Mouse (Mus musculus) cerebellum, adult 11-12 months (tissue): Measurements from ENCODE around the gene Gramd2.

Source experiments
- DNase-seq: peaks from one replicate; pipeline ENCODE4 v3.0.0; 2022

The Gramd2 gene

GRCm38 (mm10) chr9:59668473-59668872 lies 11.5 kb upstream of the Gramd2 start:
- no peak for DNase-seq

GRCm38 (mm10) chr9:59669172-59669571 lies 10.8 kb upstream of the Gramd2 start:
- DNase-seq, result no peak

GRCm38 (mm10) chr9:59672195-59672894 lies 7.6 kb upstream of the Gramd2 start:
- no peak for DNase-seq

DNA sequence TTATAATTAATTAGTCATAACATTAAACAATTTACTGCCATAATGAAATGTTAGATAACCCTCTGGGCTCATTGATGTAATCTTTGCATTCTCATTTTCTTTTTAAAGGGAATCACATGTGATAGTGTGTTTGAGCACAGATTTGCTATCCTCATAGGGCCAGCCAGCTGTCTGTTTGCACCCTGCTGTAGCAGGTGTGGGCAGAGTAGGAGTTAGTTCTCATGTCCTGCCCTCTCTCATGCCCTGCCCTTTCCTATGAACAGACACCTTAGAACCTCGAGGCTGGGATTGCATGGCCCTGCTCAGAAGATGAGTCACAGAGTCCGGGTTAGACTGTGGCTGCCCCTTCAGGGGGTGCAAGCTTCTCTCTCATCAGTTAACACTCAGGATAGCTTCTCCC lies 6.5 kb upstream of the Gramd2 start:
- DNase-seq, result no peak

GRCm38 (mm10) chr9:59675598-59675997 lies 4.3 kb upstream of the Gramd2 start:
- no peak for DNase-seq

GRCm38 (mm10) chr9:59678313-59678712 lies 1.6 kb upstream of the Gramd2 start:
- DNase-seq, result no peak

DNA sequence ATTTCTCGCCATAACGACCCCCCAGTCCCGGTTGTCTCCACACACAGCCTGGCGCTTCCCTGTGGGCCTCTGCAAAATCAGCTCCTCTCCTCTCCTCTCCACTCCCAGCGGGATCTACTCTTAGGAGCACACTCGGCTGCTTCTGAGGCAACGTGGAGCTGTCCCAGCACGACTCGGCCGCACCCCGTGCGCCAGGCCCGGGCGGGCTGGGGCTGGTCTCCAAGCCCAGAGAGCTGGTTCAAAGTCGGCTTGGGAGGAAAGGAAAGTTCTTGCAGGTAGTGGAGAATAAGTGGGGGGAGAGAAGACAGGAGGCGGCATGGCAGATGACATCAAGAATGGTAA lies 561 bp downstream of the Gramd2 start:
- DNase-seq, result no peak

DNA sequence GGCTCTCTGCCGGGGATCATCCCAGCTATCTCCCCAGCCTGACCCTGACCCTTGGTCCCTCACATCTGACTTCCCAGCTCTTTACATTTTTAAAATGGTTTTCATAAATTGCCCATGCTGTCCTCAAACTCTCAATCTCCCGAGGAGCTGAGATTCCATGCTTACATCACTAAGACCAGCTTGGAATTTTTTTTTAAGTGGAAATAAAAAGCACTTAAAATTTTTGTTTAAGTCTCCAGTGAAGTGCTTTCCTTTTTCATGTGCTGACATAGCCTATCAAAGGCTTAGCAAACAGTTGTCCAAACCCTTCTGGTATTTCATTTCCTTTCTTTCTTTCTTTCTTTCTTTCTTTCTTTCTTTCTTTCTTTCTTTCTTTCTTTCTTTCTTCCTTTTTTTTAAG lies 4.1 kb downstream of the Gramd2 start:
- DNase-seq, result no peak

DNA sequence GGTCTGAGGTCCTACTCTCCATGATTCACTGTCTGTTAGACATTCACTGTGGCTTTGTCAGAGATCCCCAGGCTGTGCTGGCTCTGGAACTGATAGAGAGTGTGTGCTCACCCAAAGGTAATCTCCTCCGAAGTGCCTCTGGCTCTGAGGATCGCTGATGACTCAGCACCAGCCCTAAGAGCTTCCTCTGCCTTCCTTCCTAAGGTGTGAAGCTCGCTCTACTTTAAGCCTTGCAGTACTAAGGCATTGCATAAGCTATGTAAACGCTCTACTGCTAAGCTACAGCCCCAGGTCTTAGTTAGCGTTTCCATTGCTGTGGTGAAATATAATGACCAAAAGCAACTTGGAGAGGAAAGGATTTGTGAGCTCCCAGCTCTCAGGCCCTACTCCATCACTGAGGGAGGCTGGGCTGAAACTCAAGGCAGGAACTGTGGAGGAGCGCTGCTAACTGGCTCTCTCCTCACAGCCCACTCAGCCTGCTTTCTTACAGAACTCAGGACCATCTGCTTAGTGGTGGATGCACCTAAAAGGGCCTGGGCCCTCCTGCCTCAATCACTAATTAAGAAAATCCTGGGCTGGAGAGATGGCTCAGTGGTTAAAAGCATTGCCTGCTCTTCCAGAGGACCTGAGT lies 7.6 kb downstream of the Gramd2 start:
- no peak for DNase-seq

- peak; percentile 70 for DNase-seq
Measured at GRCm38 (mm10) chr9:59691635-59692094, 11.7 kb downstream of the Gramd2 start.

DNA sequence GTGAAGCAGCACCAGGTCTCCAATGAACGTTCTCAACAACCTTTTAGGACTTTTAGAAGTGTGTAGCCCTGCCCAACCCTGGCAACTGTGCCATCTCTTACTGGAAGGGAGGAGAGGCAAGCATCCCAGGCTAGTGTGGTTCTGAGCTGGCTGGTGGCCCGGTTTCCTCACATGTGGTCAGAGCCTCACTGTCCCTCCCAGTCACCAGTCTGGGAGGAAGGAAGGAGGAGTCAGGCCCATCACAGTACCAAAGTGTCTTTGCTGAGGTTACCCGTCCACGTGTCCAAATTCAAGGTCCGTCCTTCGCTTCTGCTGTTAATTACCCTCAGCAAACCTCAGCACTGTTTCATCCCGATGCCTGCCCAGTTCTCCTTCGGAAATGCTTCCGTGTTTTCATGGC lies 12.2 kb downstream of the Gramd2 start:
- peak; percentile 60 for DNase-seq

GRCm38 (mm10) chr9:59694571-59695450 lies 14.9 kb downstream of the Gramd2 start:
- DNase-seq, result no peak

DNA sequence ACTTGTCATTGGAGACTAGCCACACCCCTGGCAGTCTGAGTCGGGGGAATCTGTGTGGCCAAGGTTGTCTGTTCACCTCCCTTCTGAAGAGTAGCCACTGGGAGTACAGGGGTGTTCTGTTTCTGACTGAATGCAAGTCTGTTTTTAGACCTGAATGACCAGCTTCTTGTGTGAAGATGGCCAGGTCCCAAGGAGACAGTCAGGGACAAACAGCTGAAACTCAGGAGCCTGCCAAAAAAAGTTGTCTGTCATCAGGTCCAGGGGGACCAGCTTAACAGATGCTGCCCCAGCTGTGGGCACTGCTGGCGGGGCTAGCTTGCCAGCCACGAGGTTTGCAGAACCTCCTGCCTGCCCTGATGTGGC lies 15.5 kb downstream of the Gramd2 start:
- DNase-seq, result no peak

- no peak for DNase-seq
Measured at GRCm38 (mm10) chr9:59696381-59696780, 16.4 kb downstream of the Gramd2 start.

- DNase-seq, result no peak
Measured at GRCm38 (mm10) chr9:59701094-59701493, 21.1 kb downstream of the Gramd2 start.

GRCm38 (mm10) chr9:59703099-59703498 lies 23.2 kb downstream of the Gramd2 start:
- DNase-seq, result no peak

DNA sequence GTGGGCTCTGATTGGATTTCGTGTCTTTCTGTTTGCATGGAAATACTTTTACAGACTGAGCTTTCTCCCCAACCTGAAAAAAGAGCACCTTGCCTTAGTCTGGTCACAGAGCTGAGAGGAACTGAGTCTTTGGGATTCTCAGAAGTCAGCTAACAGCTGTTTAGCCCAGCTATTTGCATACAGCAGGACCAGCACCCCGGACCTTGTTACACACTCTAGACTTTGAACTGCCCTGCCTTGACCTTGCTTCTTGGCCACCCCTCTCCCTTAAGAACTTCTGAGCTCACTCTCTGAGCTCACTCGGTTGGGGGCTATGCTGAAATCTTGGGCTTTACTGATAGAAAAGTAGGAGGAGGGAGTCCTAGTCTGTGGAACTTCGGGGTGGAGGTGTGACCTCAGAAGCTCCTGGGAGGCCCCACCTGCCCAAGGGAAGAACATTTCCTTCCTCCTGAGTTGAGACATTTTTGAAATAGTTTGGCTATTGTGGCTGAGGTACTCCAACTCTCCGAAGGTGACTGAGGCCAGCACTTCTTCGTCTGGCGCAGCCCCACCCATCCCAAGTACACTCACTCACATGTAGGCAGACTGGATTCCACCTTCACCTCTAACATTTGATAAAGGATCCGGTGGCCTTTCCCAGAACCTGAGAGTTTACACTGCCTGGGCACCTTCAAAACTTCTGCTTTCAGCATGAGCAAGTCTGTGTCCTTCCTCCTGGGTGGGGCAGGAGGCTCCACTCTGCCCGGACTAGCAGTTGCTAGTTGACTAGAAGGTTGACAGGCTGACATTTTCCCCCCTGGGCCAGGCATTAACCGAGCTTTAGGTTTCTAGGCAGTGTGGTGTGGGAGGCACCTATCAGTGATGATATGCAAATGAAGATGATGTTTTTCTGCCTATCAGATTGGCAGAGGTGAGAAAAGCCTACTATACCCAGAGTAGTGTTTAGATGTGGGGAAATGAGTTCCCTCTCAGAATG lies 27.2 kb downstream of the Gramd2 start:
- no peak for DNase-seq

DNA sequence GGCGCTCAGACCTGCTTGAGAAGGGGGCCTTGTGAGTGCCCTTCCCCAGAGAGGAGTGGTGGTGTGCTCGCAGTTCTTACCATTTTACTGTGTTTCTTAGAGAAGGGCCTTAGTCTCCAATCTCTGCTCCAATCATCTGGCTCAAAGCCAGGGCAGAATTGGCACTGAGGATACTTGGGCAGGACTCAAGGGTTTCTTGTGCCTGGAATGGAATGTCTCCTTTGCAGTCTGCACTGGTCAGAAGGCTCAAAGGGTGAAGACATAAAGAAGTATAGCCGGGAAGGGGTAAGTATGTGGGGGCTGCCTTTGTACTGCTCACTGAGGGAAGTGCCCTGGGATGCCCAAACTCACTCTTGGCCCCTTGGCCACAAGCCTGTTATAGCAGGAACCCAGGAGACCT lies 29.3 kb downstream of the Gramd2 start:
- no peak for DNase-seq

GRCm38 (mm10) chr9:59716275-59716898 lies 36.4 kb downstream of the Gramd2 start:
- no peak for DNase-seq

DNA sequence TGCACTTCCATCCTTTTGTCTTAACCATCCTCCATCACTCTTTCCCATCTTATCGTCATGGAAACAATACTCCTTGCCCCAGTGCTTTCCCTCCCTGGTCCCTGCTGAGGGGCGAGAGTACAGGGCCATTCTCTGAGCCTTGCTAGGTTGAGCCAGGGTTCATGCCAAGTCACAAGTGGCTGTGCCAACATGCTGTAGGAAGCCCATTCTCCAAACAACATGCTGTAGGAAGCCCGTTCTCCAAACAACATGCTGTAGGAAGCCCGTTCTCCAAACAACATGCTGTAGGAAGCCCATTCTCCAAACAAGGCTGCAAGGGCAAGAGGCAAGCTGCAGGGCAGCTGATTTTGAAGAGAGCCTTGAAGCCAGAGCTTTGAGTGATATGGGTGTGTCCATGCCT lies 38.3 kb downstream of the Gramd2 start:
- DNase-seq, result no peak

- no peak for DNase-seq
Measured at GRCm38 (mm10) chr9:59721144-59721543, 41.2 kb downstream of the Gramd2 start.

GRCm38 (mm10) chr9:59723096-59723657 lies 43.2 kb downstream of the Gramd2 start:
- DNase-seq, result peak; percentile 67
